Mouse (Mus musculus): ENCODE data around the gene Trim2.

DNA sequence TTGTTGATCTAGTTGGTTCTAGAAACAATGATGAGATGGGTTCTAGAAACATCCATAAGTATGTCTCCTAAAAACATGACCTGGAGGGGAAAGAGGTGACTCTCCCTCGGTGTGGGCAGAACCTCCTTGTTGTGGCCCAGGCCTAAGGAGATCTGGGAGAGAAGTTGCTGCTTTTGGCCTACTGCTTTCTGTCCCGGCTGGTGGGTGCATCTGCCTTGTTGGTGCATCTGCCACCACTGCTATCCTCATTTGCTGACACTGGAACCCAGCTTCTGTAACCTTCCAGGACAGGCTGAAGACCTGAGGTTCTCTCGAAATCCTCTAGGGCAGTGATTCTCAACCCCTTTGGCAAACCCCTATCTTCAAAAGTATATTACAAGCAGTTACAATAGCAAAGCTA lies 141.3 kb downstream of the Trim2 start:
- no peak for TF ChIP-seq CTCF (IDR thresholded peaks at IDR 0.05; ENCODE audit: borderline replicate concordance, extremely low read depth, insufficient read depth, insufficient read length)
- TF ChIP-seq POLR2A (IDR thresholded peaks at IDR 0.05; ENCODE audit: borderline replicate concordance, extremely low read depth, insufficient read depth, insufficient read length, poor library complexity, severe bottlenecking), result no peak
